Mouse (Mus musculus): ENCODE results near the gene Dnm3. TPM values are rescaled to one million over a fixed set of nuclear protein-coding genes. Genes with fewer than 3 reads are reported as not detected.

Dnm3 gene
- polyA plus RNA-seq, 1 experiment from 2014 or later, result 5.2 TPM

- Histone ChIP-seq H3K4me1 (ENCODE audit: control insufficient read depth, insufficient read depth, low read length) (no peaks in the 10 kb centered on the region), H3K9ac (ENCODE audit: low read depth, low read length) (no peak overlapping the region), H3K27me3 (replicated peaks; ENCODE audit: control insufficient read depth, insufficient read depth, low read length) (no peaks in the 10 kb centered on the region), H3K4me3 (ENCODE audit: low read length) (no peak overlapping the region), H3K4me2 (ENCODE audit: low read depth, low read length) (no peak overlapping the region), H3K27ac (ENCODE audit: low read length) (no peak overlapping the region), H3K36me3 (ENCODE audit: control insufficient read depth, insufficient read depth, low read length) (no peaks in the 10 kb centered on the region), H3K9me3 (ENCODE audit: control insufficient read depth, low read length) (no peaks in the 10 kb centered on the region)
- WGBS, result 80% methylated on average over 4 of the region's 4 CpGs
- no peak for ATAC-seq
Observed at GRCm38 (mm10) chr1:162354780-162355179, 123.1 kb downstream of the Dnm3 start.

- 83% methylated on average over 4 of the region's 4 CpGs for WGBS
- ATAC-seq, result no peak
- H3K27me3 ChIP-seq (replicated peaks; ENCODE audit: control insufficient read depth, insufficient read depth, low read length), result no peaks in the 10 kb centered on the region
Observed at GRCm38 (mm10) chr1:162353831-162354230, 124.0 kb downstream of the Dnm3 start.

GRCm38 (mm10) chr1:162349306-162349705, 128.5 kb downstream of the Dnm3 start:
- H3K36me3 ChIP-seq (ENCODE audit: control insufficient read depth, insufficient read depth, low read length), result no peaks in the 10 kb centered on the region
- ATAC-seq, result no peak
- H3K4me1 ChIP-seq (ENCODE audit: control insufficient read depth, insufficient read depth, low read length), result no peaks in the 10 kb centered on the region
- H3K9me3 ChIP-seq (ENCODE audit: control insufficient read depth, low read length), result no peaks in the 10 kb centered on the region
- H3K27me3 ChIP-seq (replicated peaks; ENCODE audit: control insufficient read depth, insufficient read depth, low read length), result no peaks in the 10 kb centered on the region
- no peak overlapping the region for H3K4me3 ChIP-seq (ENCODE audit: low read length)
- WGBS, result 78% methylated on average over 6 of the region's 6 CpGs
- H3K9ac ChIP-seq (ENCODE audit: low read depth, low read length), result no peak overlapping the region
- no peak overlapping the region for H3K4me2 ChIP-seq (ENCODE audit: low read depth, low read length)
- H3K27ac ChIP-seq (ENCODE audit: low read length), result no peak overlapping the region

More at GRCm38 (mm10) chr1:162353831-162354230, 124.0 kb downstream of the Dnm3 start:
- no peak overlapping the region for H3K4me2 ChIP-seq (ENCODE audit: low read depth, low read length)
- no peak overlapping the region for H3K9ac ChIP-seq (ENCODE audit: low read depth, low read length)
- H3K36me3 ChIP-seq (ENCODE audit: control insufficient read depth, insufficient read depth, low read length), result no peaks in the 10 kb centered on the region
- no peaks in the 10 kb centered on the region for H3K4me1 ChIP-seq (ENCODE audit: control insufficient read depth, insufficient read depth, low read length)
- no peak overlapping the region for H3K4me3 ChIP-seq (ENCODE audit: low read length)
- no peaks in the 10 kb centered on the region for H3K9me3 ChIP-seq (ENCODE audit: control insufficient read depth, low read length)
- no peak overlapping the region for H3K27ac ChIP-seq (ENCODE audit: low read length)

- H3K4me2 ChIP-seq (ENCODE audit: low read depth, low read length), result no peak overlapping the region
- H3K27ac ChIP-seq (ENCODE audit: low read length), result no peak overlapping the region
- H3K36me3 ChIP-seq (ENCODE audit: control insufficient read depth, insufficient read depth, low read length), result no peaks in the 10 kb centered on the region
- H3K4me1 ChIP-seq (ENCODE audit: control insufficient read depth, insufficient read depth, low read length), result no peaks in the 10 kb centered on the region
- no peak overlapping the region for H3K4me3 ChIP-seq (ENCODE audit: low read length)
- no peak for ATAC-seq
- 42% methylated on average over 4 of the region's 4 CpGs for WGBS
- H3K27me3 ChIP-seq (replicated peaks; ENCODE audit: control insufficient read depth, insufficient read depth, low read length), result no peaks in the 10 kb centered on the region
- no peak overlapping the region for H3K9ac ChIP-seq (ENCODE audit: low read depth, low read length)
- no peaks in the 10 kb centered on the region for H3K9me3 ChIP-seq (ENCODE audit: control insufficient read depth, low read length)
Observed at GRCm38 (mm10) chr1:162346456-162347011, 131.3 kb downstream of the Dnm3 start.

GRCm38 (mm10) chr1:162337170-162337569, 140.7 kb downstream of the Dnm3 start:
- Histone ChIP-seq H3K36me3 (ENCODE audit: control insufficient read depth, insufficient read depth, low read length) (no peaks in the 10 kb centered on the region), H3K9me3 (ENCODE audit: control insufficient read depth, low read length) (no peaks in the 10 kb centered on the region), H3K27ac (ENCODE audit: low read length) (no peak overlapping the region), H3K4me3 (ENCODE audit: low read length) (no peak overlapping the region), H3K9ac (ENCODE audit: low read depth, low read length) (no peak overlapping the region), H3K4me2 (ENCODE audit: low read depth, low read length) (no peak overlapping the region), H3K27me3 (replicated peaks; ENCODE audit: control insufficient read depth, insufficient read depth, low read length) (no peaks in the 10 kb centered on the region), H3K4me1 (ENCODE audit: control insufficient read depth, insufficient read depth, low read length) (no peaks in the 10 kb centered on the region)
- 86% methylated on average over 1 of the region's 1 CpGs for WGBS
- no peak for ATAC-seq

GRCm38 (mm10) chr1:162336640-162337039, 141.2 kb downstream of the Dnm3 start:
- no peak overlapping the region for H3K4me3 ChIP-seq (ENCODE audit: low read length)
- H3K27ac ChIP-seq (ENCODE audit: low read length), result no peak overlapping the region
- WGBS, result 30% methylated on average over 1 of the region's 1 CpGs
- no peak overlapping the region for H3K4me2 ChIP-seq (ENCODE audit: low read depth, low read length)
- H3K9me3 ChIP-seq (ENCODE audit: control insufficient read depth, low read length), result no peaks in the 10 kb centered on the region
- H3K27me3 ChIP-seq (replicated peaks; ENCODE audit: control insufficient read depth, insufficient read depth, low read length), result no peaks in the 10 kb centered on the region
- no peak for ATAC-seq
- no peaks in the 10 kb centered on the region for H3K4me1 ChIP-seq (ENCODE audit: control insufficient read depth, insufficient read depth, low read length)
- no peaks in the 10 kb centered on the region for H3K36me3 ChIP-seq (ENCODE audit: control insufficient read depth, insufficient read depth, low read length)
- H3K9ac ChIP-seq (ENCODE audit: low read depth, low read length), result no peak overlapping the region

GRCm38 (mm10) chr1:162336224-162336623, 141.6 kb downstream of the Dnm3 start:
- Histone ChIP-seq H3K27me3 (replicated peaks; ENCODE audit: control insufficient read depth, insufficient read depth, low read length) (no peaks in the 10 kb centered on the region), H3K9ac (ENCODE audit: low read depth, low read length) (no peak overlapping the region), H3K27ac (ENCODE audit: low read length) (no peak overlapping the region), H3K4me1 (ENCODE audit: control insufficient read depth, insufficient read depth, low read length) (no peaks in the 10 kb centered on the region), H3K4me2 (ENCODE audit: low read depth, low read length) (no peak overlapping the region), H3K9me3 (ENCODE audit: control insufficient read depth, low read length) (no peaks in the 10 kb centered on the region), H3K36me3 (ENCODE audit: control insufficient read depth, insufficient read depth, low read length) (no peaks in the 10 kb centered on the region), H3K4me3 (ENCODE audit: low read length) (no peak overlapping the region)
- no peak for ATAC-seq
- WGBS, result 72% methylated on average over 3 of the region's 3 CpGs

- no peak overlapping the region for H3K9ac ChIP-seq (ENCODE audit: low read depth, low read length)
- H3K36me3 ChIP-seq (ENCODE audit: control insufficient read depth, insufficient read depth, low read length), result no peaks in the 10 kb centered on the region
- ATAC-seq, result no peak
- no peaks in the 10 kb centered on the region for H3K27me3 ChIP-seq (replicated peaks; ENCODE audit: control insufficient read depth, insufficient read depth, low read length)
- H3K4me2 ChIP-seq (ENCODE audit: low read depth, low read length), result no peak overlapping the region
- H3K4me3 ChIP-seq (ENCODE audit: low read length), result no peak overlapping the region
- H3K9me3 ChIP-seq (ENCODE audit: control insufficient read depth, low read length), result no peaks in the 10 kb centered on the region
- 65% methylated on average over 4 of the region's 4 CpGs for WGBS
- no peak overlapping the region for H3K27ac ChIP-seq (ENCODE audit: low read length)
- H3K4me1 ChIP-seq (ENCODE audit: control insufficient read depth, insufficient read depth, low read length), result no peaks in the 10 kb centered on the region
Observed at GRCm38 (mm10) chr1:162328673-162329072, 149.2 kb downstream of the Dnm3 start.

- no peak for ATAC-seq
- 68% methylated on average over 2 of the region's 2 CpGs for WGBS
Observed at GRCm38 (mm10) chr1:162327631-162328030, 150.2 kb downstream of the Dnm3 start.

GRCm38 (mm10) chr1:162324412-162324811, 153.4 kb downstream of the Dnm3 start:
- ATAC-seq, result no peak
- H3K4me1 ChIP-seq (ENCODE audit: control insufficient read depth, insufficient read depth, low read length), result no peaks in the 10 kb centered on the region
- H3K4me3 ChIP-seq (ENCODE audit: low read length), result no peak overlapping the region
- no peaks in the 10 kb centered on the region for H3K27me3 ChIP-seq (replicated peaks; ENCODE audit: control insufficient read depth, insufficient read depth, low read length)
- H3K36me3 ChIP-seq (ENCODE audit: control insufficient read depth, insufficient read depth, low read length), result no peaks in the 10 kb centered on the region
- WGBS, result 63% methylated on average over 4 of the region's 4 CpGs
- no peak overlapping the region for H3K27ac ChIP-seq (ENCODE audit: low read length)
- H3K9me3 ChIP-seq (ENCODE audit: control insufficient read depth, low read length), result no peaks in the 10 kb centered on the region
- H3K9ac ChIP-seq (ENCODE audit: low read depth, low read length), result no peak overlapping the region
- H3K4me2 ChIP-seq (ENCODE audit: low read depth, low read length), result no peak overlapping the region

More at GRCm38 (mm10) chr1:162327631-162328030, 150.2 kb downstream of the Dnm3 start:
- Histone ChIP-seq H3K4me2 (ENCODE audit: low read depth, low read length) (no peak overlapping the region), H3K4me1 (ENCODE audit: control insufficient read depth, insufficient read depth, low read length) (no peaks in the 10 kb centered on the region), H3K4me3 (ENCODE audit: low read length) (no peak overlapping the region), H3K9ac (ENCODE audit: low read depth, low read length) (no peak overlapping the region), H3K27me3 (replicated peaks; ENCODE audit: control insufficient read depth, insufficient read depth, low read length) (no peaks in the 10 kb centered on the region), H3K9me3 (ENCODE audit: control insufficient read depth, low read length) (no peaks in the 10 kb centered on the region), H3K36me3 (ENCODE audit: control insufficient read depth, insufficient read depth, low read length) (no peaks in the 10 kb centered on the region), H3K27ac (ENCODE audit: low read length) (no peak overlapping the region)

All from intestine, embryonic 16.5 days (tissue).